Mouse (Mus musculus) CH12.LX (cell line): Measurements from ENCODE around the gene Fam20b. TPM values are rescaled to one million over a fixed set of nuclear protein-coding genes. Genes with fewer than 3 reads are reported as not detected.

Source experiments
- DNase-seq: peaks from one replicate; pipeline ENCODE4 v3.0.0-alpha.2; 2013; ENCODE audit errors: extremely low read depth
- H3K27ac ChIP-seq: 2 replicates; pipeline ENCODE4 v1.5.1; 2012; ENCODE audit warnings: low read depth, mild to moderate bottlenecking, control low read depth, moderate library complexity; ENCODE audit not compliant: insufficient read depth
- H3K27me3 ChIP-seq: replicated peaks from 2 replicates; pipeline ENCODE3; 2012; ENCODE audit warnings: inconsistent platforms
- H3K36me3 ChIP-seq, 2 experiments: replicated peaks in 1 of 2; 2 replicates each; pipeline versions ENCODE3 to v1.6.1; 2012; ENCODE audit warnings: inconsistent platforms in 1 of 2, low read length in 1 of 2, mild to moderate bottlenecking in 1 of 2, mixed read lengths in 1 of 2, moderate library complexity in 1 of 2; ENCODE audit not compliant: control insufficient read depth in 1 of 2, insufficient read depth in 1 of 2
- H3K4me1 ChIP-seq, 2 experiments: 2 replicates each; pipeline ENCODE4 v1.6.1; 2012; ENCODE audit warnings: inconsistent platforms in 1 of 2, moderate library complexity in 1 of 2; ENCODE audit not compliant: insufficient read depth in 2 of 2, control insufficient read depth in 1 of 2
- H3K4me2 ChIP-seq: 2 replicates; pipeline ENCODE4 v1.6.1; 2012; ENCODE audit warnings: low read depth, mild to moderate bottlenecking, control low read depth; ENCODE audit not compliant: poor library complexity, insufficient read depth, severe bottlenecking
- H3K4me3 ChIP-seq, 3 experiments: fragments of 150-350 bp in 1 of 3; sonication (generic) in 1 of 3; replicated peaks in 1 of 3; 2 replicates each; pipeline versions ENCODE3 to v1.5.1; 2011 to 2012; ENCODE audit warnings: low read depth in 2 of 3, low read length in 2 of 3, mild to moderate bottlenecking in 2 of 3, moderate library complexity in 2 of 3, control low read depth in 1 of 3, improper control_type of control experiment in 1 of 3, inconsistent platforms in 1 of 3, mixed read lengths in 1 of 3; ENCODE audit not compliant: poor library complexity in 1 of 3
- H3K79me2 ChIP-seq: replicated peaks from 2 replicates; pipeline ENCODE4 v1.6.1; 2012; ENCODE audit warnings: mild to moderate bottlenecking, moderate library complexity; ENCODE audit not compliant: control insufficient read depth, poor library complexity, insufficient read depth, severe bottlenecking; ENCODE audit errors: extremely low read depth
- H3K9ac ChIP-seq: 2 replicates; pipeline ENCODE4 v1.6.1; 2012; ENCODE audit warnings: low read depth, mild to moderate bottlenecking, control low read depth, moderate library complexity; ENCODE audit not compliant: insufficient read depth
- H3K9me3 ChIP-seq: replicated peaks from 2 replicates; pipeline ENCODE3; 2012; ENCODE audit warnings: low read length, inconsistent platforms, mixed read lengths
- CHD1 ChIP-seq: IDR thresholded peaks from 2 replicates; pipeline ENCODE4 v1.6.1; 2012; ENCODE audit warnings: low read depth, low read length, improper control_type of control experiment, inconsistent platforms
- CHD2 ChIP-seq: IDR thresholded peaks from 2 replicates; pipeline ENCODE4 v1.6.1; 2011; ENCODE audit warnings: low read length, improper control_type of control experiment
- ETS1 ChIP-seq: conservative IDR thresholded peaks from 2 replicates; pipeline ENCODE4 v1.6.1; 2012; ENCODE audit warnings: low read depth, mild to moderate bottlenecking, inconsistent platforms, low read length, improper control_type of control experiment, moderate library complexity
- GABPA ChIP-seq: IDR thresholded peaks from 2 replicates; pipeline ENCODE4 v1.6.1; 2012; ENCODE audit warnings: low read depth, low read length, improper control_type of control experiment, inconsistent platforms; ENCODE audit not compliant: insufficient replicate concordance
- JUN ChIP-seq: IDR thresholded peaks from 2 replicates; pipeline ENCODE4 v1.6.1; 2011; ENCODE audit warnings: low read depth, mild to moderate bottlenecking, low read length, improper control_type of control experiment, moderate library complexity; ENCODE audit not compliant: insufficient read depth
- KAT2A ChIP-seq: IDR thresholded peaks from 2 replicates; pipeline ENCODE4 v1.6.1; 2012; ENCODE audit warnings: low read length, improper control_type of control experiment, inconsistent platforms; ENCODE audit not compliant: insufficient replicate concordance
- MAFK ChIP-seq: IDR thresholded peaks from 2 replicates; pipeline ENCODE4 v1.6.1; 2011; ENCODE audit warnings: low read length, improper control_type of control experiment; ENCODE audit not compliant: insufficient replicate concordance
- MAX ChIP-seq: IDR thresholded peaks from 2 replicates; pipeline ENCODE4 v1.6.1; 2011; ENCODE audit warnings: low read length, improper control_type of control experiment
- MAZ ChIP-seq: IDR thresholded peaks from 2 replicates; pipeline ENCODE4 v1.6.1; 2012; ENCODE audit warnings: low read depth, mild to moderate bottlenecking, inconsistent platforms, low read length, improper control_type of control experiment, moderate library complexity
- MEF2A ChIP-seq: IDR thresholded peaks from 2 replicates; pipeline ENCODE4 v1.6.1; 2014; ENCODE audit warnings: low read depth, mild to moderate bottlenecking, inconsistent platforms, low read length, improper control_type of control experiment, borderline replicate concordance
- POLR2A ChIP-seq: IDR thresholded peaks from 2 replicates; pipeline ENCODE4 v1.6.1; 2011; ENCODE audit warnings: low read depth, mild to moderate bottlenecking, improper control_type of control experiment, low read length
- RAD21 ChIP-seq: IDR thresholded peaks from 2 replicates; pipeline ENCODE4 v1.6.1; 2011; ENCODE audit warnings: low read depth, mild to moderate bottlenecking, low read length, improper control_type of control experiment, moderate library complexity
- RCOR1 ChIP-seq: conservative IDR thresholded peaks from 2 replicates; pipeline ENCODE4 v1.6.1; 2012; ENCODE audit warnings: low read depth, mild to moderate bottlenecking, inconsistent platforms, low read length, improper control_type of control experiment
- SIN3A ChIP-seq: IDR thresholded peaks from 2 replicates; pipeline ENCODE4 v1.6.1; 2012; ENCODE audit warnings: low read length, improper control_type of control experiment, inconsistent platforms
- TCF12 ChIP-seq: IDR thresholded peaks from 2 replicates; pipeline ENCODE4 v1.6.1; 2014; ENCODE audit warnings: low read depth, mild to moderate bottlenecking, inconsistent platforms, low read length, improper control_type of control experiment
- ZMIZ1 ChIP-seq: IDR thresholded peaks from 2 replicates; pipeline ENCODE4 v1.6.1; 2012; ENCODE audit warnings: low read depth, mild to moderate bottlenecking, inconsistent platforms, low read length, improper control_type of control experiment
- ZNF384 ChIP-seq: IDR thresholded peaks from 2 replicates; pipeline ENCODE4 v1.6.1; 2012; ENCODE audit warnings: low read depth, low read length, improper control_type of control experiment, inconsistent platforms
- dilution Hi-C: fragments of 300-500 bp; cut with MboI; formaldehyde crosslinking; loops from 2 replicates; pipeline ENCODE4 v1.14.3; 2020; ENCODE audit warnings: low sequenced_read_pairs; ENCODE audit not compliant: extremely low pct_unique_long_range_greater_than_20kb, extremely low pct_ligation_motif_present
- in situ Hi-C: fragments of 300-500 bp; cut with MboI; formaldehyde crosslinking; loops from 3 replicates; pipeline ENCODE4 v1.14.3; 2019; ENCODE audit warnings: low sequenced_read_pairs, low pct_ligation_motif_present, low pct_unique_long_range_greater_than_20kb, mixed read lengths
- polyA plus RNA-seq: library from polyadenylated mRNA; unstranded; fragments of >175 nt; gene quantifications from 2 replicates; pipeline ENCODE4 v1.2.1, GENCODE M21; 2012; ENCODE audit warnings: low read depth; ENCODE audit not compliant: insufficient read length
- total RNA-seq, 2 experiments: library from RNA; depleted of rRNA; stranded (reverse); fragments of 300-350 nt in 1 of 2; fragments of >200 nt in 1 of 2; gene quantifications; 2 replicates each; pipeline ENCODE4 v1.2.3; 2012 to 2014

Fam20b gene
- total and polyA plus RNA-seq, 3 experiments: 21.2 to 26.5 (median 22.3) TPM

- Histone ChIP-seq H3K79me2 (no peaks in the 10 kb centered on the region), H3K4me2 (no peak overlapping the region), H3K9me3 (no peaks in the 10 kb centered on the region), H3K27ac (no peak overlapping the region), H3K9ac (no peak overlapping the region), H3K4me3 (no peak overlapping the region), H3K27me3 (peaks cover 7% of the 10 kb centered on the region), H3K4me1 (peaks cover 0 to 4% of the 10 kb centered on the region in 2 experiments; a peak in 2 of 4 replicates), H3K36me3 (no peaks in the 10 kb centered on the region)
- in situ Hi-C loops: loop anchor here (25.0 kb wide), 1 partner anchor 560 kb away; no protein-coding TSS in a partner anchor
- dilution Hi-C loops: no loop called here
- no peak for DNase-seq
- TF ChIP-seq CHD1 (no peak), CHD2 (no peak), TCF12 (no peak), ETS1 (no peak), ZMIZ1 (no peak), MEF2A (no peak), MAZ (no peak), ZNF384 (no peak), RAD21 (no peak), RCOR1 (no peak), POLR2A (no peak), MAFK (no peak), KAT2A (no peak), SIN3A (no peak)
Observed at GRCm38 (mm10) chr1:156727234-156728108, 8.6 kb upstream of the Fam20b start.

- no peaks in the 10 kb centered on the region for H3K9me3 ChIP-seq
- TF ChIP-seq GABPA (no peak), JUN (no peak), RAD21 (no peak), MAX (no peak)
- H3K9ac ChIP-seq: no peak overlapping the region
- peaks cover 13% of the 10 kb centered on the region for H3K27me3 ChIP-seq
- H3K4me1 ChIP-seq: peaks cover 2 to 9% of the 10 kb centered on the region in 2 experiments; a peak in 2 of 4 replicates
- H3K36me3 ChIP-seq: no peaks in the 10 kb centered on the region
- H3K27ac ChIP-seq: no peak overlapping the region
- H3K4me2 ChIP-seq: no peak overlapping the region
- peaks cover 4% of the 10 kb centered on the region for H3K79me2 ChIP-seq
- DNase-seq: no peak
- H3K4me3 ChIP-seq: no peak overlapping the region
- in situ Hi-C loops (no loop called here), dilution Hi-C loops (no loop called here)
Observed at GRCm38 (mm10) chr1:156722089-156722488, 3.2 kb upstream of the Fam20b start.
